Mouse (Mus musculus) layer of hippocampus, adult 8-10 months (tissue): ENCODE results near the gene Ptprz1. TPM values are rescaled to one million over a fixed set of nuclear protein-coding genes. Genes with fewer than 3 reads are reported as not detected.

Experiments used
- DNase-seq, 2 experiments: peaks; one replicate each; pipeline ENCODE4 v3.0.0; 2022; ENCODE audit warnings: low spot score in 2 of 2
- total RNA-seq, 4 experiments: library from RNA; stranded (reverse); gene quantifications; 2 replicates each; pipeline ENCODE4 v1.2.4; 2022

Ptprz1 gene
- 100 to 1,000 TPM; 135 to 148 (median 144) TPM for total RNA-seq

DNA sequence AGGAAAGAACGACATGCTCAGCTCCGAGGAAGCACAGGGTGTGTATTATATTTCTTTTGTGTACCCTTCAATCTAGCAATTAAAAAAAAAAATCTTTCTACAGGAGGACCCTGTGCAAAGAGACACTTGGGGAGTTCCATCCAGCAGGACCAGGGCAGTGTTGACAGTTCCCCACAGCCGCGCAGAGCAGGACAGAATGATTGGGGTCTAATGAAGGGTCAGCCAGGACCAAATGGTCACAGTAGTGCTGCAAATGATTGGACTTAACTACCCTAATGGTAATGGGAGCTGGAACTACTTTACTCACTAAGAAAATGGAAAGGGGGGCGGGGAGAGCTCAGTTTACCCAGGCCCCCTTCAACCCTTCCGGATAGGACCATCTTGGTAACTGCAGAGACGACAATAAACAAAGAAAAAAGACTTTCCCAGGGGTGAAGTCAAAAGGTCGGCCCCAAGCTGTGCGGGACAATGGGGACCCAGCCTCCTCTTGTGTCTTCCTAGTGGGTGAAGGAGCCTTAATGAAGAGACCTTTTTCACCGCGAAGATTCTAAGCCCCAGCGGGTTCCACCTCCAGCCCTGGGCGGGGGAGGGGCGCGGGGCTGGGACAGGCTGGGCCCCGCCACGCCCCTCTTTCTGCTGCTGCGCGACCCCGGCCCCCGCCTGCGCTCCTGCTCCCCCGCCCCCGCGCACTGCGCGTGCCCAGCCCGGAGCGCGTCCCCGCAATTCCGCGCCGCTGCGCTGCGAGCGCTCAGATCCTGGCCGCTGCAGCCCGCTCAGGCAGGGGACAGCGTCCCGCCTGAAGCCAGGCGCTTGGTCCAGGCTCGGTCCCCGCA is at the start of gene Ptprz1:
Ptprz1 (plus strand) TSS at position 722 of the 833 bp plus-strand sequence.
- DNase-seq: peak; percentile 27 to 60

DNA sequence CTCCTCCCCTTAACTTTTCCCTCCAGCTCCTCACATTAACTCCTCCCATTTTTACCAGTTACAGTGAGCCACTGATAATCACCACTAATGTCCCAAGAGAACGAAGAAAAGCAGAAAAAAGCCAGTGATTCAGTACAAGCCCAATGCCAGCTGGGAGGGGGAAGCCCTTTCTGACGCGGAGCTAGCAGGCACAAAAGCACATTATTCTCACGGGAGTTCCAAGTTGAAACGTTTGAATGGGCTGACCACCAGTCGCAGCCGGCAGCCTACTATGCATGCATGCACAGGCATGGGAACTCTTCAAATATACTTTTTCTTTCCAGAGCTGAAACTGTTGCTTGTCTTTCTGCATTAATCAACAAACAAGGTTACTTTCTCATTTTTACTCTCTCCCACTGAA is 41.7 kb upstream of the Ptprz1 start:
- peak; percentile 24 to 40 for DNase-seq

DNA sequence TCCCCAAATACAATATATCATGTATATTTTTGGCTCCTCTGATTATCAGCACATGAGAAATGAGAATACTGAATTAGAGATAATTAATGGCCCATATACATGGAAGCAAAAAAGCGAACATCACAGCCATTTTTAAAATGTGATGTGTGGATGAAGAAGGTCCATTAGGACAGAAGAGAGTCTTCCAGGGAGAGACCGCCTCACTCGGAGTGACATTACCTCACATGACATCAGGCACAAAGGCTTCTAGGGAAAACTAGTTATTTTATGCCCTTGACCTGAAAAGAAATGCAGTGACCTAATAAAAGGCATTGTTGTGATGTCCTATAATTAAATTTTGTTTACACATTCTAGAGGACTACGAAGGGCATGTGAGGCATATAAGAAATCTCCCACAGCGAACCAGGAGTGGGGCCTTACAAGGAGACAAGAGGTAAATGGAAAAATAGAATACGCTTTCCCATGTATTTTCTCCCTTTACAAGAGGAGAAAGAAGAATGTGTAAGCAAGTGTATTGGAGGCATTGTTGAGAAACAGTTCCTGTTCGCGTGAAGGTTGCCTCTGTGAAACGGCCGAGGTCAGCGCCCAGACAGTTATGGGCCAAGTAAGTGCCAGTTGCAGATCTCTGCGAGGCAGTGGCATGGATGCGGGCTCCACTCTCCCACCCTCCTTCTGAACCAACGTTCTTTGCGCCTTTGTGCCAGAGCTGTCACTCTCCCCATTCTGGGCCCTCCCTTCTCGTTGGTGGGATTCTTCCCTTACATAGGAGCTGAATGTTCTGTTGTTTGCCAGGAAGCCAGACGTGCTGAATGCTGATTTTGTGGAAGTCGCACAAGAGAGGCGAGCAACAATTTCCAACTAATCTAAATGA is 41.0 kb upstream of the Ptprz1 start:
- DNase-seq: peak; percentile 18 to 27

- no peak for DNase-seq
These were observed 576 bp downstream of the Ptprz1 start for GRCm38 (mm10) chr6:22875614-22876541.

DNA sequence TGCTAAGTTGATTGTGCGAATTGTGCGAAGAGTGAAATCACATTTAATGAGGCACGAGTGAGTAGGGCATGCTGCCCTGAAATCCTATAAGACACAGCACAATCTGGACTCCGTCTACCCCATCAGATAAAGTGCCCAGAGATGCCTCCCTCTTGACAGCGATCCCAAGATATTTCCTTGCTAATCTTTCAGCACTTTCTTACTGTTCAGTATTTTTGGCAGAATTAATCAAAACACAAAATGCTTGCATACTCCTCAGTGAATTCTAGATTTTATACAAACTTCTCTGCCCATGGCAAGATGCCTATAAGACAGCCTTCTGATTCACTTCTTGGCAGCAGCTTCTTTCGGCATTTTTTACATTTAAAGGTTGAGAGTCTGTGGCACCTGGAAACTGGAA is 12.7 kb downstream of the Ptprz1 start:
- no peak for DNase-seq

GRCm38 (mm10) chr6:22889333-22889732 is 14.0 kb downstream of the Ptprz1 start:
- no peak for DNase-seq

DNA sequence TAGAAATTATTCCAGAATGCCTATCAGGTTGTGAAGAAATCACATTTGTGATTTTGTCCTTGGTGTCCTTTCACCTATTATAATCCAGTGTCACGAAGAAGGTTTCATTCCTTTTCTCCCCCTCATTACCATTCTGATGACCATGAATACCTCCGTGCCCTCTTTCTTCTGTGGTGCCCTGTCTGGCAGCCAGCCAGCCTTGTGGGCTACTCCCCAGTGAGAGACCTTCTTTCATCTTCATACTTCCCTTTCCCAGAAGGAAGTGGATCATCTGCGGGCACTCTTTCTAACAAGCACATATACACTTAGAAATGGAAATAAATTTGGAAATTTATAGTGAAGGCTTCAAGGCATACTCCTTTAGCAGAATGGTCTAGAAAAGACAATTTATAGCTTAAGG is 26.7 kb downstream of the Ptprz1 start:
- no peak for DNase-seq

GRCm38 (mm10) chr6:22908510-22909256 is 33.4 kb downstream of the Ptprz1 start:
- no peak for DNase-seq

DNA sequence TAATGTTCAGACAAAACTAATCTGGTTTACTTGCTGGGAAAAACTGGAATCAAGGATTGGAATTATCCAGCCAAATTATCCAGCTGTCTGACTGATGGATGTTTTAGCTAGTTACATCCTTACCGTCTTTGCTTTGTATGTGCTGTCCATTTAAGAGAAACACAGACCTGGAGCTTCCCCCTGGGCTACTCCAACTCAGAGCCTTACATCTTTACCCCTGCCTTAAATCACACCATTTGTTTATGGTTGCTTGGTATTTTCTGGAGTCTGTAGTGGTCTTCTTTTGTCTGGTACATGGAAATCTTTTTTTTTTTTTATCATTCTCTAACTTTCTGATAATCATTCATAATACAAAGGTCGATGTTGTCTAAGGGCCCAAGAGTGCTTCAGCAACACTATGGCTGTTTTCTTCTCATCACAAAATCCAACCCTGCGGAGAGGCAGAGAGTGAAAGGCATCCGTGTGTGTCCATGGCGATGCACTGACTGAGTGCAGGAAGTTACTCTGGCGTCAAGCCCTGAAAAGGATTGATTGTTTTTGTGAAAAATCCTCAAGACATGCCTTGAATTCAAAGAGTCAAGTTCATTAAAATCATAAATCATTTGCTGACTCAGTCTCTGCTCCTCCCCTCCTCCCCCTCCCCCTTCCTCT is 34.1 kb downstream of the Ptprz1 start:
- DNase-seq: peak in 1 of 2 experiments; percentile 27

GRCm38 (mm10) chr6:22909908-22910260 is 34.6 kb downstream of the Ptprz1 start:
- no peak for DNase-seq

DNA sequence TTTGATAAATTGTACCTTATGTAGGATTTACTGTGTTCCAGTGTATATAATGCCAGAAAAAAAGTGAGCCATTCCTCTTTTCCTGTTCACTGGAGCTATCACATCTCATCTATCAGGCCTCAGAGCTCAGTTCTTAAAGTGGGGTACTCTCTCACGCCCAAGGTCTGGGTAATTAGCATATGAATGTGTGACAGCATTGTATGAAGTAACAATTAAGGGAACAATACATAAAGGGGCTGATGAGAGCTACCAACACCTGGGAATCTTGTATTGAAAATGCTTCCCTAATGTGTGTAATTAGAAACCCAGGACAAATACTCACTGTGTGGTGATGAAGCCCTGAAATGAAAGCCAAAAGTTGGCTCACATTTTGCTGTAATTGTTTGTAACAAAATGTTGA is 47.6 kb downstream of the Ptprz1 start:
- no peak for DNase-seq

DNA sequence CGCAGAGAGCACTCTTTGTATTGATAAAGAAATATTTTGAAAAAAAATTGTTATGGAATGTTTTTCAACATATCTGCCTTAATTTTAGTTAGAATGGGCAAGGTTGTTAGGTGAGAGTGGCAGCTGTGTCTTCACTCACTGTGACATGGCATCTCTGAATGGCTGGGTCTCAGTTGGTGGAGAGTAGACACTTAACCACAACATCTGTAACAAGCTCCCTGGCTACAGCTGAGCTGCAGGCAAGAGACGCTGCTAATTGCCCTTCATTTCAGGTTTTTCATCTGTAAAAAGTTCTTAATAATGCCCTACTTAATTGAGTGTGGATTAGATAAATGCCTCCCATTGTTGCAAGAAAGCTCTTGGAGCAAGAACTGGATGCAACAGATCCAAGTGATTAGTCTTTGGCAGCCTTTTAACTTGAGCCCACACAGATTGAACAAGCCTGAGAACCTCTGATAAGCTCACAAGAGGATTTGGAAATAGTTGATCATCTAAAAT is 57.5 kb downstream of the Ptprz1 start:
- no peak for DNase-seq

GRCm38 (mm10) chr6:22937126-22937525 is 61.8 kb downstream of the Ptprz1 start:
- no peak for DNase-seq

GRCm38 (mm10) chr6:22937526-22937925 is 62.2 kb downstream of the Ptprz1 start:
- DNase-seq: no peak

DNA sequence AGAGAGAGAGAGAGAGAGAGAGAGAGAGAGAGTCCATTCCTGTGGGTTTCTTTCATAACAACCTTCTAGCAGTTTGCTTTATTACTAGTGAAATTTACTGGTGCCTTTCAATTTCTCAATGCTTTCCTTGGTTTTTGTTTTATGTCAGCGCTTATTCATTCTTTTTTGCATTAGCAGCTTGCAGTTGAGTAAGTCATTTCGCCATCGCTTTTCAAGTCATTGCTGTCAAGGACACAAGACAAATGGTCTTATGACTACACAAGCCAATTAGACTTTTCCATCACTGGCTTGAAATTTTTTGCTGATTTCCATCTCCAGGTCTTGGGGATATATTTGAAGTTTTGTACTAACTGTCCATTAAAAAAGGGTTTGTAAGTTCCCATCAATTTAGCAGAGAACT is 68.9 kb downstream of the Ptprz1 start:
- no peak for DNase-seq

GRCm38 (mm10) chr6:22963374-22963773 is 88.1 kb downstream of the Ptprz1 start:
- DNase-seq: no peak

DNA sequence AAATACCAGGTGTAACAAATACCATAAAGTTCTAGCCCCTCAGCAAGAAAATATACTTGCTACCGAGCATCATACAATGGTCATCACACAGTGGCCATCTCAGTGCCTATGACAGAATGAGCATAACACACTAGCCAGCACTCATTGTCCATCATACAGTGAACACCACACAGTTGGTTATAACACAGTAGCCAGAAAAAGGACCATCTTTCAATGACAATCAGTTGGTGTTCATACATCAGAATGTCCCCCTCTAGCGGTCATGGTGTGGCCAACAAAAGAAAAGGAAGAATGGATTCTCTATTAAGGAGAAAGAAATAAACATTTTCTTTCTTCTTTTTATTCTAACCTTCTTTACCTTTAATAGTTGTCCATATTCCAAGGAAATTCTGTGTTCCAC is 92.8 kb downstream of the Ptprz1 start:
- DNase-seq: no peak

- DNase-seq: no peak
These were observed 108.6 kb downstream of the Ptprz1 start for GRCm38 (mm10) chr6:22983769-22984519.

- no peak for DNase-seq
These were observed 109.3 kb downstream of the Ptprz1 start for GRCm38 (mm10) chr6:22984520-22985154.
